Mouse (Mus musculus): ENCODE data around the gene Sbf2. TPM values are rescaled to one million over a fixed set of nuclear protein-coding genes. Genes with fewer than 3 reads are reported as not detected.

Gene Sbf2
- total and polyA plus RNA-seq, 2 experiments: 7.2 to 19.6 TPM

GRCm38 (mm10) chr7:110317412-110317811 lies 297.3 kb downstream of the Sbf2 start:
- Histone ChIP-seq H3K27me3 (ENCODE audit: control insufficient read depth, insufficient read depth, low read length) (no peaks in the 10 kb centered on the region), H3K27ac (replicated peaks; ENCODE audit: insufficient read depth, low read depth, low read length) (no peak overlapping the region), H3K4me3 (ENCODE audit: insufficient read depth, low read depth, low read length) (no peak overlapping the region), H3K36me3 (ENCODE audit: control insufficient read depth, insufficient read depth, low read length) (peaks cover 19% of the 10 kb centered on the region), H3K4me1 (ENCODE audit: control insufficient read depth, insufficient read depth, low read length) (no peaks in the 10 kb centered on the region), H3K79me2 (ENCODE audit: control insufficient read depth, insufficient read depth, low read length) (no peaks in the 10 kb centered on the region), H3K9ac (ENCODE audit: low read depth, low read length) (no peak overlapping the region)
- DNase-seq (ENCODE audit: extremely low read depth, low read depth, low spot score): no peak
- TF ChIP-seq POLR2A (IDR thresholded peaks at IDR 0.05; ENCODE audit: extremely low read depth, insufficient read depth, low read length) (no peak), CTCF (IDR thresholded peaks at IDR 0.05; ENCODE audit: low read depth, low read length) (no peak)
- 96% methylated on average over 4 of the region's 4 CpGs for WGBS

- Histone ChIP-seq H3K4me1 (ENCODE audit: control insufficient read depth, insufficient read depth, low read length) (no peaks in the 10 kb centered on the region), H3K4me3 (ENCODE audit: insufficient read depth, low read depth, low read length) (no peak overlapping the region), H3K79me2 (ENCODE audit: control insufficient read depth, insufficient read depth, low read length) (no peaks in the 10 kb centered on the region), H3K27ac (replicated peaks; ENCODE audit: insufficient read depth, low read depth, low read length) (no peak overlapping the region), H3K27me3 (ENCODE audit: control insufficient read depth, insufficient read depth, low read length) (no peaks in the 10 kb centered on the region), H3K36me3 (ENCODE audit: control insufficient read depth, insufficient read depth, low read length) (peaks cover 24% of the 10 kb centered on the region), H3K9ac (ENCODE audit: low read depth, low read length) (no peak overlapping the region)
- TF ChIP-seq POLR2A (IDR thresholded peaks at IDR 0.05; ENCODE audit: extremely low read depth, insufficient read depth, low read length): no peak
- TF ChIP-seq CTCF (IDR thresholded peaks at IDR 0.05; ENCODE audit: low read depth, low read length): no peak
- WGBS: 95% methylated on average over 1 of the region's 1 CpGs
- peak; percentile 34 for DNase-seq (ENCODE audit: extremely low read depth, low read depth, low spot score)
Measured at GRCm38 (mm10) chr7:110315352-110315751, 299.4 kb downstream of the Sbf2 start.

GRCm38 (mm10) chr7:110314401-110314890 lies 300.3 kb downstream of the Sbf2 start:
- Histone ChIP-seq H3K9ac (ENCODE audit: low read depth, low read length) (no peak overlapping the region), H3K4me1 (ENCODE audit: control insufficient read depth, insufficient read depth, low read length) (no peaks in the 10 kb centered on the region), H3K27ac (replicated peaks; ENCODE audit: insufficient read depth, low read depth, low read length) (no peak overlapping the region), H3K4me3 (ENCODE audit: insufficient read depth, low read depth, low read length) (no peak overlapping the region), H3K36me3 (ENCODE audit: control insufficient read depth, insufficient read depth, low read length) (peaks cover 24% of the 10 kb centered on the region), H3K79me2 (ENCODE audit: control insufficient read depth, insufficient read depth, low read length) (no peaks in the 10 kb centered on the region), H3K27me3 (ENCODE audit: control insufficient read depth, insufficient read depth, low read length) (no peaks in the 10 kb centered on the region)
- no peak for DNase-seq (ENCODE audit: extremely low read depth, low read depth, low spot score)
- TF ChIP-seq POLR2A (IDR thresholded peaks at IDR 0.05; ENCODE audit: extremely low read depth, insufficient read depth, low read length) (no peak), CTCF (IDR thresholded peaks at IDR 0.05; ENCODE audit: low read depth, low read length) (no peak)
- WGBS: 96% methylated on average over 7 of the region's 7 CpGs

GRCm38 (mm10) chr7:110313392-110314055 lies 301.2 kb downstream of the Sbf2 start:
- Histone ChIP-seq H3K9ac (ENCODE audit: low read depth, low read length) (no peak overlapping the region), H3K79me2 (ENCODE audit: control insufficient read depth, insufficient read depth, low read length) (no peaks in the 10 kb centered on the region), H3K4me3 (ENCODE audit: insufficient read depth, low read depth, low read length) (no peak overlapping the region), H3K36me3 (ENCODE audit: control insufficient read depth, insufficient read depth, low read length) (peaks cover 24% of the 10 kb centered on the region), H3K27me3 (ENCODE audit: control insufficient read depth, insufficient read depth, low read length) (no peaks in the 10 kb centered on the region), H3K4me1 (ENCODE audit: control insufficient read depth, insufficient read depth, low read length) (no peaks in the 10 kb centered on the region), H3K27ac (replicated peaks; ENCODE audit: insufficient read depth, low read depth, low read length) (no peak overlapping the region)
- DNase-seq (ENCODE audit: extremely low read depth, low read depth, low spot score): peak; percentile 47
- WGBS: 87% methylated on average over 9 of the region's 9 CpGs
- no peak for TF ChIP-seq POLR2A (IDR thresholded peaks at IDR 0.05; ENCODE audit: extremely low read depth, insufficient read depth, low read length)
- no peak for TF ChIP-seq CTCF (IDR thresholded peaks at IDR 0.05; ENCODE audit: low read depth, low read length)

- H3K36me3 ChIP-seq (ENCODE audit: control insufficient read depth, insufficient read depth, low read length): peaks cover 20% of the 10 kb centered on the region
- TF ChIP-seq CTCF (IDR thresholded peaks at IDR 0.05; ENCODE audit: low read depth, low read length) (no peak), POLR2A (IDR thresholded peaks at IDR 0.05; ENCODE audit: extremely low read depth, insufficient read depth, low read length) (no peak)
- no peak overlapping the region for H3K4me3 ChIP-seq (ENCODE audit: insufficient read depth, low read depth, low read length)
- DNase-seq (ENCODE audit: extremely low read depth, low read depth, low spot score): no peak
- no peaks in the 10 kb centered on the region for H3K27me3 ChIP-seq (ENCODE audit: control insufficient read depth, insufficient read depth, low read length)
- H3K9ac ChIP-seq (ENCODE audit: low read depth, low read length): no peak overlapping the region
- 95% methylated on average over 8 of the region's 8 CpGs for WGBS
- H3K4me1 ChIP-seq (ENCODE audit: control insufficient read depth, insufficient read depth, low read length): no peaks in the 10 kb centered on the region
- no peaks in the 10 kb centered on the region for H3K79me2 ChIP-seq (ENCODE audit: control insufficient read depth, insufficient read depth, low read length)
- H3K27ac ChIP-seq (replicated peaks; ENCODE audit: insufficient read depth, low read depth, low read length): no peak overlapping the region
Measured at GRCm38 (mm10) chr7:110309246-110309645, 305.5 kb downstream of the Sbf2 start.

- Histone ChIP-seq H3K27ac (replicated peaks; ENCODE audit: insufficient read depth, low read depth, low read length) (no peak overlapping the region), H3K4me1 (ENCODE audit: control insufficient read depth, insufficient read depth, low read length) (no peaks in the 10 kb centered on the region), H3K4me3 (ENCODE audit: insufficient read depth, low read depth, low read length) (no peak overlapping the region), H3K27me3 (ENCODE audit: control insufficient read depth, insufficient read depth, low read length) (no peaks in the 10 kb centered on the region), H3K9ac (ENCODE audit: low read depth, low read length) (no peak overlapping the region), H3K36me3 (ENCODE audit: control insufficient read depth, insufficient read depth, low read length) (peaks cover 13% of the 10 kb centered on the region), H3K79me2 (ENCODE audit: control insufficient read depth, insufficient read depth, low read length) (no peaks in the 10 kb centered on the region)
- WGBS: 96% methylated on average over 11 of the region's 11 CpGs
- TF ChIP-seq CTCF (IDR thresholded peaks at IDR 0.05; ENCODE audit: low read depth, low read length): no peak
- no peak for TF ChIP-seq POLR2A (IDR thresholded peaks at IDR 0.05; ENCODE audit: extremely low read depth, insufficient read depth, low read length)
- no peak for DNase-seq (ENCODE audit: extremely low read depth, low read depth, low spot score)
Measured at GRCm38 (mm10) chr7:110307741-110308140, 307.0 kb downstream of the Sbf2 start.

Data from liver, adult 2 months (tissue).